Mouse (Mus musculus) E14TG2a.4 (cell line): ENCODE data around the gene Suco.

Experiments
- H3K27me3 ChIP-seq: 2 replicates; pipeline ENCODE4 v1.6.1; 2014; ENCODE audit warnings: low read length, control low read depth; ENCODE audit not compliant: insufficient read depth
- H3K36me3 ChIP-seq: 2 replicates; pipeline ENCODE4 v1.6.1; 2014; ENCODE audit warnings: low read length, control low read depth; ENCODE audit not compliant: insufficient read depth
- H3K4me1 ChIP-seq: replicated peaks from 2 replicates; pipeline ENCODE4 v1.6.1; 2014; ENCODE audit warnings: low read depth, low read length, control low read depth
- H3K4me3 ChIP-seq: replicated peaks from 2 replicates; pipeline ENCODE4 v1.5.1; 2014; ENCODE audit warnings: mild to moderate bottlenecking, low read length
- H3K9me3 ChIP-seq: 2 replicates; pipeline ENCODE4 v1.6.1; 2014; ENCODE audit warnings: low read length, control low read depth
- CTCF ChIP-seq: conservative IDR thresholded peaks from 2 replicates; pipeline ENCODE4 v1.5.1; 2014; ENCODE audit warnings: low read length
- NANOG ChIP-seq: IDR thresholded peaks from 2 replicates; pipeline ENCODE4 v1.6.1; 2014; ENCODE audit warnings: borderline replicate concordance, low read length, mixed read lengths
- POU5F1 ChIP-seq: IDR thresholded peaks from 2 replicates; pipeline ENCODE4 v1.6.1; 2014; ENCODE audit warnings: low read length, borderline replicate concordance

Gene Suco

GRCm38 (mm10) chr1:161791854-161792686 is 84.4 kb downstream of the Suco start:
- H3K4me1 ChIP-seq, result peaks cover 11% of the 10 kb centered on the region
- H3K36me3 ChIP-seq, result no peaks in the 10 kb centered on the region
- no peaks in the 10 kb centered on the region for H3K27me3 ChIP-seq
- TF ChIP-seq NANOG (no peak), CTCF (no peak), POU5F1 (no peak)
- no peaks in the 10 kb centered on the region for H3K9me3 ChIP-seq
- no peak overlapping the region for H3K4me3 ChIP-seq

- H3K27me3 ChIP-seq, result no peaks in the 10 kb centered on the region
- H3K36me3 ChIP-seq, result no peaks in the 10 kb centered on the region
- peaks cover 11% of the 10 kb centered on the region for H3K4me1 ChIP-seq
- no peak within 1 kb of the TSS for H3K4me3 ChIP-seq
- no peaks in the 10 kb centered on the region for H3K9me3 ChIP-seq
- TF ChIP-seq POU5F1, result no peak
- TF ChIP-seq CTCF, result no peak
- no peak for TF ChIP-seq NANOG
Measured at GRCm38 (mm10) chr1:161788339-161788738, 88.1 kb downstream of the Suco start, which contains the start of gene Fasl. Gene Fasl, minus strand, starts transcription at chr1:161788495.

- Histone ChIP-seq H3K4me1 (peaks cover 1% of the 10 kb centered on the region; the same call in 1 of the 2 replicates), H3K36me3 (no peaks in the 10 kb centered on the region), H3K4me3 (no peak overlapping the region), H3K9me3 (no peaks in the 10 kb centered on the region), H3K27me3 (no peaks in the 10 kb centered on the region)
- TF ChIP-seq NANOG, result no peak
- no peak for TF ChIP-seq CTCF
- TF ChIP-seq POU5F1, result no peak
Measured at GRCm38 (mm10) chr1:161782725-161783124, 93.8 kb downstream of the Suco start.

GRCm38 (mm10) chr1:161781594-161781993 is 94.9 kb downstream of the Suco start:
- no peaks in the 10 kb centered on the region for H3K36me3 ChIP-seq
- TF ChIP-seq NANOG, result no peak
- TF ChIP-seq CTCF, result no peak
- no peak for TF ChIP-seq POU5F1
- no peaks in the 10 kb centered on the region for H3K4me1 ChIP-seq
- H3K4me3 ChIP-seq, result no peak overlapping the region
- no peaks in the 10 kb centered on the region for H3K9me3 ChIP-seq
- no peaks in the 10 kb centered on the region for H3K27me3 ChIP-seq

- no peak for TF ChIP-seq POU5F1
- no peak for TF ChIP-seq NANOG
- no peak for TF ChIP-seq CTCF
- no peaks in the 10 kb centered on the region for H3K9me3 ChIP-seq
- H3K4me1 ChIP-seq, result no peaks in the 10 kb centered on the region
- H3K4me3 ChIP-seq, result no peak overlapping the region
- H3K36me3 ChIP-seq, result no peaks in the 10 kb centered on the region
- H3K27me3 ChIP-seq, result no peaks in the 10 kb centered on the region
Measured at GRCm38 (mm10) chr1:161779057-161779456, 97.4 kb downstream of the Suco start.

GRCm38 (mm10) chr1:161775151-161775550 is 101.3 kb downstream of the Suco start:
- no peak overlapping the region for H3K4me3 ChIP-seq
- no peaks in the 10 kb centered on the region for H3K27me3 ChIP-seq
- H3K36me3 ChIP-seq, result no peaks in the 10 kb centered on the region
- TF ChIP-seq CTCF, result no peak
- no peak for TF ChIP-seq POU5F1
- TF ChIP-seq NANOG, result no peak
- no peaks in the 10 kb centered on the region for H3K9me3 ChIP-seq
- H3K4me1 ChIP-seq, result peaks cover 6% of the 10 kb centered on the region

GRCm38 (mm10) chr1:161771293-161771692 is 105.2 kb downstream of the Suco start:
- Histone ChIP-seq H3K4me3 (no peak overlapping the region), H3K9me3 (no peaks in the 10 kb centered on the region), H3K27me3 (no peaks in the 10 kb centered on the region), H3K36me3 (no peaks in the 10 kb centered on the region), H3K4me1 (peaks cover 30% of the 10 kb centered on the region)
- no peak for TF ChIP-seq NANOG
- TF ChIP-seq POU5F1, result no peak
- no peak for TF ChIP-seq CTCF

GRCm38 (mm10) chr1:161769329-161769728 is 107.2 kb downstream of the Suco start:
- no peaks in the 10 kb centered on the region for H3K36me3 ChIP-seq
- peaks cover 36% of the 10 kb centered on the region for H3K4me1 ChIP-seq
- H3K27me3 ChIP-seq, result no peaks in the 10 kb centered on the region
- TF ChIP-seq NANOG, result peak; percentile 68; the same call in 1 of the 2 replicates
- no peak for TF ChIP-seq POU5F1
- no peaks in the 10 kb centered on the region for H3K9me3 ChIP-seq
- H3K4me3 ChIP-seq, result no peak overlapping the region
